Mouse (Mus musculus) testis, adult 2 months (tissue): ENCODE measurements around the gene Akr7a5.

Experiments used
- CTCF ChIP-seq: fragments of 200-500 bp; IDR thresholded peaks from 2 replicates; pipeline ENCODE4 v1.5.1; 2012; ENCODE audit warnings: low read depth, mild to moderate bottlenecking, inconsistent platforms, low read length, moderate library complexity; ENCODE audit not compliant: control insufficient read depth, insufficient read depth, insufficient replicate concordance
- POLR2A ChIP-seq: fragments of 200-500 bp; IDR thresholded peaks from 2 replicates; pipeline ENCODE4 v1.6.1; 2012; ENCODE audit warnings: low read depth, mild to moderate bottlenecking, inconsistent platforms, low read length, moderate library complexity; ENCODE audit not compliant: control insufficient read depth

- TF ChIP-seq CTCF (no peak), POLR2A (no peak)
Observed at GRCm38 (mm10) chr4:139367336-139367735, 56.8 kb downstream of the Akr7a5 start.
